Mouse (Mus musculus): ENCODE measurements around the gene Samd1.

DNA sequence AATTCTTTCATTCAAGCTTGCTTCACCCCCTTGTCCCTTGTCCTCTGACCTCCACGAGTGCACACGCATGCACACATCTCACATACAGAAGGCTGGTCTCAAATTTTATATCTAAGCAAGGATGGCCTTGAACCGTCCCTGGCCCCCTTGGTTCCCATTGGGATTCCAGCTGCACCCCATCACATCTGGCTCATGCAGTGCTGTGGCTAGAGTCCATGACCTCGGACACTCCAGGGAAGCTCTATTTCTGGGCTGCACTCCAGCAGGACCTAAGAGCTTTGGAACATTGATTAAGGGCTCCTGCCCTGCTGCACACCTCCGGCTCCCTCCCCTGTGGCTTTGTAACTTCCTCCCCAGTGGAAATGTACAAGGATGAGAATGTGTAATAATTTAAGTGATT is 40.5 kb downstream of the Samd1 start:
- TF ChIP-seq ZC3H11A (IDR thresholded peaks at IDR 0.05; ENCODE audit: low read depth, low read length): no peak
- TF ChIP-seq MAFK (IDR thresholded peaks at IDR 0.05; ENCODE audit: borderline replicate concordance, low read depth, low read length): no peak
- TF ChIP-seq POLR2A (IDR thresholded peaks at IDR 0.05; ENCODE audit: control insufficient read depth in 1 of 2, insufficient read depth in 1 of 2, low read depth in 1 of 2, low read length in 2 of 2, poor library complexity in 1 of 2): no peak
- TF ChIP-seq ELF1 (IDR thresholded peaks at IDR 0.05; ENCODE audit: low read depth, low read length): no peak
- TF ChIP-seq CTCF (IDR thresholded peaks at IDR 0.05 in 2 of 3, conservative IDR thresholded peaks at IDR 0.05 in 1 of 3; ENCODE audit: control insufficient read depth in 1 of 3, insufficient read depth in 1 of 3, low read depth in 2 of 3, low read length in 3 of 3, poor library complexity in 1 of 3, severe bottlenecking in 1 of 3): no peak
- TF ChIP-seq E2F4 (IDR thresholded peaks at IDR 0.05; ENCODE audit: borderline replicate concordance, low read depth, low read length): no peak
- TF ChIP-seq ETS1 (IDR thresholded peaks at IDR 0.05; ENCODE audit: low read depth, low read length): no peak
- TF ChIP-seq BHLHE40 (IDR thresholded peaks at IDR 0.05; ENCODE audit: borderline replicate concordance, low read depth, low read length): no peak

Measured in MEL (cell line).